Mouse (Mus musculus): Measurements from ENCODE around the gene Fdxr. TPM values are rescaled to one million over a fixed set of nuclear protein-coding genes. Genes with fewer than 3 reads are reported as not detected.

The Fdxr gene
- total RNA-seq, 2 experiments from 2014 or later, result 608 to 629 TPM

DNA sequence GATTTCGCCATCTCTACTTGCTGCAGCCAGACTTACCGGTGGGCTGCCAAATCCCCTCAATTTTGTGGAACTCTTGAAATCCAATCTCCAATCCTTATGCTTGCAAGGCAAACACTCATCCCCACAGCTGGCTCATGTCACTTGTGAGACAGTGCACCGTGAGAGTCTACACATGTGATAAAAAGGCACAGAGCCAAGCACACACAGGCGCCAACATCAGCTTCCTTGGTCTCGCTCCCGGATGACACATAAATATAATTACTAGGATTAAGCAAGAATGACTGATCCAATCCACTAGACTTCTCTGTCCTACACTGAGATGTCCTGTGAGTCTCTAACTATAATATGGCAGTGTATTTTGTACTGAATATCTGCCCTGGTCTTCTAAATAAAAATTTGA is 14.1 kb upstream of the Fdxr start:
- no peak for DNase-seq (ENCODE audit: low spot score in 2 of 2)

DNA sequence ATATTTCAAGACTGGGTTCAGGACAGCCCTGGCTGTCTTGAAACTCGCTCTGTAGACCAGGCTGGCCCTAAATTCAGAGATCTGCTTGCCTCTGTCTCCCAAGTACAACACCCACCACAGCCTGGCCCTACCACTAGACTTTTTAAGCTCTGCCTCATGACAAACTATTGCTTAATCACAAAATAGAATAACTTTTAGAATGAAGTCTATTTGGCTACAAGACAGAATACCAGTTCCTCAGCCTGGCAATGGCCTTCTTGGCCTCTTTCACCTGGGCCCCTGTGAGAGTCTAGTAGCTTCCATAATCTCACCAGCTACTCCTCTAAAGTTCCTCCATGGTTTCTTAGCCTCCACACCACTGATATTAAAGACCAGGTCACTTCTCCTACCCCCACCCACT is 13.5 kb upstream of the Fdxr start:
- no peak for DNase-seq (ENCODE audit: low spot score in 2 of 2)

- DNase-seq (ENCODE audit: low spot score in 2 of 2), result no peak
Observed at GRCm38 (mm10) chr11:115289885-115290284, 13.0 kb upstream of the Fdxr start.

DNA sequence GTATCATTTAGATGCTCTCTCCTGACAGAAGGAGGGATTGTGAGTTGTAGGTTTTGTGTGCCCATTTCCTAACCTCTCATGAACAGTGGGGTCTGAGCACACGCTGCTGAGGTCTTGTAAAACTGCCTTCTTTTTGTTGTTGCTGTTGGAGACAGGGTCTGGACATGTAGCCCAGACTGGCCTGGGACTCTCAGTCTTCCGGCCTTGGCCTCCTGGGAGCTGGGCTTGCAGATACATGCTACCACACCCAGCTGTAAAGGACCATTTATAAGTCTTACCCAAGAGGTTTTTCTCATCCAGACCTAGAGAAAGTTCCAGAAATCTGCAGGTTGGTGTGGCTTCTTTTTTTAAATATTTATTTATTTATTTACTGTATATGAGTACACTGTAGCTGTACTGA is 11.5 kb upstream of the Fdxr start:
- DNase-seq (ENCODE audit: low spot score in 2 of 2), result no peak

- no peak for DNase-seq (ENCODE audit: low spot score in 2 of 2)
Observed at GRCm38 (mm10) chr11:115287386-115287785, 10.5 kb upstream of the Fdxr start.

DNA sequence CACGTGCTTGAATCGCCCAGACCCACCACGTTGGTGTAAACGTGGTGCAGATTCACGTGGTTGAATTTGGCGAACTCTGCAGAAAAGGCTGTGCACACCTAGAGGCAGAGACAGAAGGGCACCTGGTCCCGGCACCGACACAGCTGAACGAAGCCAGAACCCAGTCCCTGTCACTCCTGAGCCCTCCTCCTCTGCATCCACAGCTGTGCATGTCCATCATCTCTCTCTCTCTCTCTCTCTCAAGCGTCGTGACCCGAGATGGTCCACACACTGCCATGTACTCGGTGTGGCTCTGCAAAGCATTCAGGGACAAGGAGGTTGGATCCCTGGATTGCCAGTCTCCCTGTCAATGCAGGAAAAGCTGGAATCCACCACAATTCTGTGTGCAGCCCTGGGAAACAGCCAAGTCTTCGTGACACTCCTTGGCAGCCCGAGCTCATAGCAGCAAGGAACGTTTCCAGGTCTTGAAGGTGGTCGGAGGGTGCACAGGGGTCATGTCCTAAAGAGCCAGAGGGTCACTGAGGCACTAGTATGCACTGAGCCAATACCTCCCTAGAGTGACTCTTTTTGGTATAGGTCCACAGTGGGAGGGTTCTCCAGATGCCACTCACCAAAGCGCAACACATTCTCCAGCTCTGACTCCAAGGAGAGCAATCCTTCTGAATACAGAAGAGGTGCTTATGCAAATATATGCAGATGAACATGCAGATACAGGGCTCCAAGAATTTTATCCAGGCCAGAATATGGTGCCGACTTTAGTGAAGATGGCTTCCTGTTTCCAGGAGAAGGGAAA is 9.5 kb upstream of the Fdxr start:
- DNase-seq (ENCODE audit: low spot score in 2 of 2), result no peak

GRCm38 (mm10) chr11:115285282-115285681 is 8.4 kb upstream of the Fdxr start:
- DNase-seq (ENCODE audit: low spot score in 2 of 2), result no peak

GRCm38 (mm10) chr11:115283891-115284620 is 7.2 kb upstream of the Fdxr start:
- DNase-seq (ENCODE audit: low spot score in 2 of 2), result no peak

GRCm38 (mm10) chr11:115283486-115283765 is 6.6 kb upstream of the Fdxr start:
- no peak for DNase-seq (ENCODE audit: low spot score in 2 of 2)

DNA sequence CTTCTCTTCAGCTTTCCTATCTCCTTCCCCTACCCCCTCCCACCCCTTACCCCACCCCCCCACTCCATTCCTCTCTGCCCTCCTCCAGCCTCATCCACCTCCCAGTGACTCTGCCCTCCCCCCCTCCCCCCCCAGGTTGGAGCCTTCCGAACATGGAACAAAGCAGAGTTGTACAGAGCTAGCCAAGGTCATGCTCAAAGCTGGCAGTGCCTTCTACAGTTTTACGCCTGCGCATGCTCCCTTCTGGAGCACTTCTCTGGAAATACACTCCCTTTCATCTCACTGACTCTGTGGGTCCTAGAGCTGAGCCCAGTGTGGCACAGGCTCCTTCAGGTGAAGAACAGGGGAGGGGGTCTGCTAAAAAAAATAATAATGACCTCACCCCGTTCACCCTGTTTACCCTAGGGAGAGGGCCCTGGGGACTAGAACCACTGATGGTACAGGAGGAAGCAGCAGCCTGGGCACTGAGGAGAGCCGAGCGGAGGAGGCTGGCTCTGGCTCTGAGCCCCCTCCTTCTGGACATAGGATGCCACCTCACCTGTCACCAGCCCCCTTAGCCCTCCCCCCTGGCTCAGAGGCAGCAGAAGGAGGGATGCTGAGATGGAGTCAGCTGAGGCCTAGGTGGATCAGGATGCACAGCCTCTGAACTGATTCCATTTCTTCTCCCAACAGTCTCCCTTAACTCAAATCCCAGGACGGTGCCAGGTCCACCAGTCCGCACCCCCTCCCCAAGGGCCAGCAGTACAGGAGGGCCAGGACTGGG is 6.1 kb upstream of the Fdxr start:
- DNase-seq (ENCODE audit: low spot score in 2 of 2), result no peak

DNA sequence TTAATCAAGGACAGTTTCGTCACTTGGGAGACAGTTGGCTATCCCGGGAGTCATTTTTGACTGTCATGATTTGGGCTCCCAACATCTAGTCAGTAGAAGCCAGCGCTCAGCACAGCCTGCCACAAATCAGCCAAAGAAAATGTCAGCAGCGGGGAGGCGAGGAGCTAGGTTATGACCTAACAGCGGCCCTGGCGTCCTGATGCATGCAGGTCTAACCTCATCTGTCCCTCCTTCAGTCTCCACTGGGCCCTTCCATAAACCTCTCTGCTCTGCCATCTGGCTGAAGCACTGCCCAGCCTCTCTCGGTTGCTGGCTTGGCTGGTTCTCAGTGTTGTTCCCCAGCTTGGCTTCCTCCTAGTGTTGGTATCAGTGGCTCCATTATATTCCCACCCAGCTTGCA is 5.4 kb upstream of the Fdxr start:
- no peak for DNase-seq (ENCODE audit: low spot score in 2 of 2)

DNA sequence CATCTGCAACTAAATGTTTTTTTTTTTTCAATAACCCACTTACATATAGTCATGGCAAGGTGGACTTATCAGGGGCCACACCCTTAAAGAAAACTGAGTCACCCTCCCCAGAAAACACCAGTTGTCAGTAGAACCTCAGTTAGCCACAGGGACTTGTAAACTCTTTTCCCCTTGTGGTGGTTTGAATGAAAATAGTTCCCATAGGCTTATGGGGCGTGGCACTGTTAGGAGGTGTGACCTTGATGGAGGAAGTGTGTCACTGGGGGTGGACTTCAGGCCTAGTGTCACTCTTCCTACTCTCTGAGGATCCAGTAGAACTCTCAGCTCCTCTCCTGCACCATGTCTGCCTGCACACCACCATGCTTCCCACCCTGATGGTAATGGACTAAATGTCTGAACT is 2.9 kb upstream of the Fdxr start:
- no peak for DNase-seq (ENCODE audit: low spot score in 2 of 2)

DNA sequence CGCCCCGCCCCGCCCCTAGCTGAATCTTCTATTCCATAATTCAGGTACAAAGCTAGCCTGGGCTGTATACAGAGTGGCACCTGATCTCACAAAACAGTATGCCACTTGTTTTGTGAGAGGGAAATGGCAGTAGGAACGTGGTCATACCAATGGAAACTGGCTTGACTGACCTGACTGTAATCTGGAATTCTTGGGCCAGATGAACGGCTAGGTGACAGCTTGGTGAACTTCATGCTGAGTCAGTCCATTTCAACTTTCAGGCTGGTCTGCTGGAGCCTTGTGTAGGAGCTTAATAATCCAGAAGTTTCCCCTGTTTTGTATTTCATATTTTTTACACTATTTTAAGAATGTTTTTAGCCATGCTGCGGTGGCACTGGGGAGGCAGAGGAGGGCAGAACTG is 1.3 kb upstream of the Fdxr start:
- no peak for DNase-seq (ENCODE audit: low spot score in 2 of 2)

DNA sequence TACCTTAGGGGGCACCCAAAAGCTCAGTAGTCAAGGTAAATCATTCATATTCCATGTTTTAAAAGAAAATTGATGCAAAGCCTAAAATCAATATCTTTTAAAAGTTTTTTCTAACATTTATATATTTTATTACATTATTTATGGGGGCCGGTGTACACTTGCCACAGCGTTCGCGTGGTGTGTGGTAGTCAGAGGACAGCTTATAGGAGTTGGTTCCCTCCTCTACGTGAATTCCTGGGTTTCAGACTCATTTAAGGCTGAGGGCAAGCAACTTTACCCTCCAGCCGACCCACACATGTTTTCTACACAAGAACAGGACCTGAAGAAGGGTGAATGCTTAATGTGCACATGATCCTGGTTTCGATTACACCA is 740 bp upstream of the Fdxr start:
- no peak for DNase-seq (ENCODE audit: low spot score in 2 of 2)

GRCm38 (mm10) chr11:115275954-115276353 is 896 bp downstream of the Fdxr start:
- DNase-seq (ENCODE audit: low spot score in 2 of 2), result no peak

DNA sequence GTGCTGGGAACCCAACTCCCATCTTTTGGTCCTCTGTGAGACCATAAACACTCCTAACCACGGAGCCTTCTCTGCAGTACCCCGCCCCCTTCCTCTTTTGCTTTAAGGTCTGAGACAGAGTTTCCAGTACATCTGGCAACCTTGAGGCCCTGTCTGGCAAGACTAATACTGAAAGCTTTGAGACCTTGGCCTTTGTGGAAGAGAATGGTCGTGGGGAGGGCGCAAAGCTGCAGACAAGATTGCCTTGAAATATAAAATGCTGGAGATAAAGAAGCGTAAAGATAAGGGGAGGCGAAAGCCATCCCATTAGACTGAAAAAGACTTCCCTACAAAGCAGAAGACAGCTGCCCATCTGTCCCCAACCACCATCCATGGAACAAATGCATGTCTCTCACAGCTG is 1.3 kb downstream of the Fdxr start:
- no peak for DNase-seq (ENCODE audit: low spot score in 2 of 2)

DNA sequence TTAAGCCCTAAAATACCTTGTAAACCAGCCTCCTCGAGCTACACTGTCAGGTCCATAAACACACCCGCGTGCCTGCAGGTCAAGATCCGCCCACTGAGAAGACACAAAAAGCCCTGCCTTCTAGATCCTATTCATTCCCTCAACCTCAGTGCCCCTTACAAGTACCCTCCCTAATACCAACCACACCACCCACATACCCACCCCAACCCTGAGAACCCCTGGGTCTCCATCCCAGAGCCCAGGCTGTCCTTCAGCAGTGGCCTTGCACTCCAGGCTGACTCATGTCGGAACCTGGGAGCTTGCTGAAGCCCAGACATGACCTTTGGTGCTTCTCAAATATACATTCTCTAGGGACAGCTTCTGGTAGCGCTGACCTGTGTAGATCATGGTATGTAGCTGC is 2.1 kb downstream of the Fdxr start:
- DNase-seq (ENCODE audit: low spot score in 2 of 2), result no peak

GRCm38 (mm10) chr11:115274178-115274577 is 2.7 kb downstream of the Fdxr start:
- no peak for DNase-seq (ENCODE audit: low spot score in 2 of 2)

DNA sequence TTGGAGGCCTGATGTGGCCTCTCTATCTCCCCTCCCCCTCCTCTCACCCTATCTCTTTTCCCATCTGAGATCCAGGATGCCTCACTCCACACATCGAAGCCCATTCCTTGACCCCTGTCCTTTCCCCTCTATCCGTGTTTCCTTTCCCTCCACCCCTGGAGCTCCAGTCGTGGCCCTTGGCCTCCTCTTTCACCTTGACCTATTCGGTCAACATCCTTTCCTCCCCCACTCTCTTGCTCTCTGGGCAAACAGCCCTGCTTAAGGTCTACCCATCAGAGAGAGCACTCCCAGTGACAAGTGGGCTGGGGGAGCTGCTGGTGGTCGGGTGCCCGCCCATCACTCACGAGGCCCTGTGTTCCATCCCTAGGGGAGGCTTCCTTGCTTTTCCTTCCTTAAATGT is 3.1 kb downstream of the Fdxr start:
- DNase-seq (ENCODE audit: low spot score in 2 of 2), result no peak

- no peak for DNase-seq (ENCODE audit: low spot score in 2 of 2)
Observed at GRCm38 (mm10) chr11:115272894-115273498, 3.9 kb downstream of the Fdxr start.

GRCm38 (mm10) chr11:115271481-115271880 is 5.4 kb downstream of the Fdxr start:
- no peak for DNase-seq (ENCODE audit: low spot score in 2 of 2)

GRCm38 (mm10) chr11:115271052-115271451 is 5.8 kb downstream of the Fdxr start:
- DNase-seq (ENCODE audit: low spot score in 2 of 2), result no peak

All from adrenal gland, postnatal 4 days (tissue).